Mouse (Mus musculus) embryonic facial prominence, embryonic 11.5 days (tissue): ENCODE results near the gene Celf2. TPM values are rescaled to one million over a fixed set of nuclear protein-coding genes. Genes with fewer than 3 reads are reported as not detected.

Source experiments
- ATAC-seq: fragments of 200-750 bp; cut with Nextera tagmentation; replicated peaks from 2 replicates; pipeline ENCODE4 v1.8.0; 2017; ENCODE audit warnings: low read depth; ENCODE audit not compliant: insufficient number of reproducible peaks, low FRiP score, low TSS enrichment
- DNase-seq: peaks from one replicate; pipeline ENCODE4 v3.0.0-alpha.2; 2015; ENCODE audit warnings: low spot score
- H3K27ac ChIP-seq: fragments of 300-500 bp; sonication (generic); replicated peaks from 2 replicates; pipeline ENCODE4 v1.5.1; 2014; ENCODE audit warnings: mild to moderate bottlenecking, low read depth, low read length, control low read depth
- H3K27me3 ChIP-seq: fragments of 300-500 bp; sonication (generic); 2 replicates; pipeline ENCODE4 v1.6.1; 2014; ENCODE audit warnings: mild to moderate bottlenecking, low read length, moderate library complexity, mixed read lengths; ENCODE audit not compliant: control insufficient read depth, insufficient read depth
- H3K36me3 ChIP-seq: fragments of 300-500 bp; sonication (generic); replicated peaks from 2 replicates; pipeline ENCODE4 v1.6.1; 2014; ENCODE audit warnings: low read depth, mild to moderate bottlenecking, low read length, moderate library complexity, mixed read lengths; ENCODE audit not compliant: control insufficient read depth, insufficient read depth
- H3K4me1 ChIP-seq: fragments of 300-500 bp; sonication (generic); 2 replicates; pipeline ENCODE4 v1.6.1; 2014; ENCODE audit warnings: low read length, mixed read lengths; ENCODE audit not compliant: control insufficient read depth, insufficient read depth
- H3K4me2 ChIP-seq: fragments of 300-500 bp; sonication (generic); 2 replicates; pipeline ENCODE4 v1.6.1; 2014; ENCODE audit warnings: low read depth, mild to moderate bottlenecking, control low read depth, low read length, moderate library complexity
- H3K4me3 ChIP-seq: fragments of 300-500 bp; sonication (generic); 2 replicates; pipeline ENCODE4 v1.5.1; 2014; ENCODE audit warnings: low read depth, low read length, control low read depth
- H3K9ac ChIP-seq: fragments of 300-500 bp; sonication (generic); replicated peaks from 2 replicates; pipeline ENCODE4 v1.6.1; 2014; ENCODE audit warnings: mild to moderate bottlenecking, control low read depth, low read length
- H3K9me3 ChIP-seq: fragments of 300-500 bp; sonication (generic); replicated peaks from 2 replicates; pipeline ENCODE4 v1.6.1; 2016; ENCODE audit warnings: mild to moderate bottlenecking, low read length, inconsistent platforms, mixed read lengths; ENCODE audit not compliant: control insufficient read depth
- WGBS: fragments of 180-500 bp; shearing (Covaris S2); extraction: QIAGEN DNeasy Blood & Tissue Kit; methylation state at CpG from one replicate; pipeline ENCODE4 v1.1.7; 2014; 5-methylcytosine and 5-hydroxymethylcytosine counted together
- polyA plus RNA-seq: library from polyadenylated mRNA; unstranded; fragments of >200 nt; fragmentation: Nextera tagmentation; extraction: Ambion mirVana; gene quantifications from 2 replicates; pipeline ENCODE4 v1.2.1, GENCODE M21; 2014

Gene Celf2
- polyA plus RNA-seq, 1 experiment from 2014 or later = 43.2 TPM

DNA sequence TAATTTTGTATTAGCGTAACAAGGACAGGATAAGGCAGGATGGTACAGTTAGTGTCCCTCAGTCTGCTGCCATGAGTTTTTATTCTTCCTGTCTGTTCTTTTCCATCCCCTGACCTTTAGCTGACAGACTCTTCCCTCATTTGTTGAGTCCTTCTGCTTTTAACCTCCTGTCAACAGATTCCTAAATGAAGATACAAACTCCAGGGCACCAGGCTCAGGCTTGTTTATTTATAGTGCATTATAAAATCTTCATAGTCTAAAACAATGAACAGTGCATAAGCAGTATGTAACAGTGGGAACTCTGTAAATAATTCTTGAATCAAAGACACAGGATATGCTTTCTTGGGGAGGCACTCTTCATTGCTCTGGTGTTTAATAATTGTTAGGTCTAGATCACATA is 131.5 kb downstream of the Celf2 start:
- no peaks in the 10 kb centered on the region for H3K4me1 ChIP-seq
- no peaks in the 10 kb centered on the region for H3K9me3 ChIP-seq
- no peak overlapping the region for H3K27ac ChIP-seq
- H3K36me3 ChIP-seq = no peaks in the 10 kb centered on the region
- DNase-seq (no peak), ATAC-seq (no peak)
- no peaks in the 10 kb centered on the region for H3K27me3 ChIP-seq
- H3K9ac ChIP-seq = no peak overlapping the region
- WGBS = 93% methylated on average over 1 of the region's 1 CpGs
- no peak overlapping the region for H3K4me2 ChIP-seq
- H3K4me3 ChIP-seq = no peak overlapping the region

DNA sequence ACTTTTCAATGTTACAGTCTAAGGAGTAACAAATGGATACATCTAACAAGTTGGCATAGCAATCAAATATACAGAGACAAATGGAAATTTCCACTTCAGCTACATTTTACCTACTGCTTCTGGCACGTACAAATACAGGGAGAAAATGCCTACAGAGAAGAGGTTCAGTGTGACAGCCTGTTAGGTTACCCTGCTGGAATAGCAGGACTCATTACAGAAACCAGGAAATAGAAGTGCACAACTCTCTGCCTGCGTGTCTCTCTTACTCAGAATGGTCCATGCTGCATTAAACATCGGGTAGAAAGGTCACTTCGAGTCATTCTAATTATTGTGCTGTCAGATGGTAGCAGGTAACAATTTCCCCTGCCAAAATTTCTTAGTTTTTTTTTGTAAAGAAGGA is 141.6 kb downstream of the Celf2 start:
- ATAC-seq = no peak
- no peaks in the 10 kb centered on the region for H3K9me3 ChIP-seq
- no peaks in the 10 kb centered on the region for H3K4me1 ChIP-seq
- H3K27me3 ChIP-seq = no peaks in the 10 kb centered on the region
- H3K27ac ChIP-seq = no peak overlapping the region
- 70% methylated on average over 4 of the region's 4 CpGs for WGBS
- no peak overlapping the region for H3K9ac ChIP-seq
- no peak overlapping the region for H3K4me2 ChIP-seq
- H3K4me3 ChIP-seq = no peak overlapping the region
- no peak for DNase-seq
- no peaks in the 10 kb centered on the region for H3K36me3 ChIP-seq

DNA sequence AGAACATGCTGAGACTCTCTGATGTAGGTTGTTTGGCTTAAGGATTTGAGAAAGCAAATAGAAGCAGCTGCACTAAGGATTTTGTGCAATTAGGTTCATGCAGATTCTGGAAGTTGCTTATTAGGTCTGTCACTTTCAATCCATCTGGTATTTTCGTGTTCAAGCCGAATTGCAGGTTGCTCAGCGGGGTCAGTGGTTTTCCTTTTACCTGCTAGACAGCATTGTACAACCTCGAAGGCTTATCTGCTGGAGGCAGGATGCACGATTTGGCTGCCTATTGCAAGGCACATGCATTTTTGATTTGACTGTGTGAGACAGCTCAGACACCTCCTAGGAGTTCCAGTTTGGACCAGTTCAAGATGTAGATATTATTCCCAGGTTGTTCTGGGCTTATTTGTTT is 149.8 kb downstream of the Celf2 start:
- H3K4me1 ChIP-seq = no peaks in the 10 kb centered on the region
- no peak overlapping the region for H3K4me3 ChIP-seq
- no peak overlapping the region for H3K27ac ChIP-seq
- H3K9me3 ChIP-seq = no peaks in the 10 kb centered on the region
- H3K36me3 ChIP-seq = no peaks in the 10 kb centered on the region
- WGBS = 45% methylated on average over 5 of the region's 5 CpGs
- H3K27me3 ChIP-seq = no peaks in the 10 kb centered on the region
- ATAC-seq (no peak), DNase-seq (peak; percentile 45)
- H3K9ac ChIP-seq = no peak overlapping the region
- no peak overlapping the region for H3K4me2 ChIP-seq

DNA sequence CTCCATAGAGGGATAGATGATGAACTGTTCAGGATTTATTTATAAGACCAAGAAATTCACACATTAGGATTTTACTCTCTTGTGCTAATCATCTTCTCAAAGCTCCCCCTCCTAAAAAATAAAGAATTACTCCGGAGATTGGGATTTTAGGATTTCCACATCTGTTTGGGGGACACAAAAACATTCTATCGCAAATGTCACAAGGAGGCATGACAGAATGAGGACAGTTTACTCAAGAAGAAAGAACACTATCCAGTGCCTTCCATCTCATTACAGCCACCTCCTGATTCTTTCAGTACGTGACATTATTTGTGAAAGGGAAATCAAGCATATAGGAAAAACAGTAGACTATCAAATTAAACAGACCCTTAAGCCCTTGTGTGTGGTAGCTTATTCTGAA is 150.5 kb downstream of the Celf2 start:
- H3K27me3 ChIP-seq = no peaks in the 10 kb centered on the region
- DNase-seq = no peak
- H3K9ac ChIP-seq = no peak overlapping the region
- H3K4me3 ChIP-seq = no peak overlapping the region
- WGBS = 73% methylated on average over 3 of the region's 3 CpGs
- no peak overlapping the region for H3K27ac ChIP-seq
- H3K4me2 ChIP-seq = no peak overlapping the region
- H3K36me3 ChIP-seq = no peaks in the 10 kb centered on the region
- no peak for ATAC-seq
- no peaks in the 10 kb centered on the region for H3K9me3 ChIP-seq
- H3K4me1 ChIP-seq = no peaks in the 10 kb centered on the region

DNA sequence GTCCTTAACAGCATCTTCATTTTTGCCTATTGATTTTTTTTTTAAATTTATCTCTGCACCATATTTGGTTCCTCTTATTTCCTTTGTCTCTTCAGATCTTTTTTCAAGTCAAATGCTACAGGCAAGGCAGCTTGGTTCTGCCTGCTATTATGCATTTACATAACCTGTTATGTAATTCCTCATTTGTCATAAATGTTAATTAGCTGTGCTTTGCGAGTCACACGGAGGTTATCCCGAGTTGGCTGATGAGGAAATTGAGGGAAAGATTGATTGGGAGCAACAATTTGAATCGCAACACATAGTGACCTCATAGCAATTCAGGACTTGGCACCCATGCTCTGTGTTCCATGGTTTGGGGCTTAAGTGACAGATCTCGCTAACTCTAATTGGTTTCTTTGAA is 158.1 kb downstream of the Celf2 start:
- 89% methylated on average over 5 of the region's 5 CpGs for WGBS
- no peak overlapping the region for H3K4me3 ChIP-seq
- no peak for ATAC-seq

DNA sequence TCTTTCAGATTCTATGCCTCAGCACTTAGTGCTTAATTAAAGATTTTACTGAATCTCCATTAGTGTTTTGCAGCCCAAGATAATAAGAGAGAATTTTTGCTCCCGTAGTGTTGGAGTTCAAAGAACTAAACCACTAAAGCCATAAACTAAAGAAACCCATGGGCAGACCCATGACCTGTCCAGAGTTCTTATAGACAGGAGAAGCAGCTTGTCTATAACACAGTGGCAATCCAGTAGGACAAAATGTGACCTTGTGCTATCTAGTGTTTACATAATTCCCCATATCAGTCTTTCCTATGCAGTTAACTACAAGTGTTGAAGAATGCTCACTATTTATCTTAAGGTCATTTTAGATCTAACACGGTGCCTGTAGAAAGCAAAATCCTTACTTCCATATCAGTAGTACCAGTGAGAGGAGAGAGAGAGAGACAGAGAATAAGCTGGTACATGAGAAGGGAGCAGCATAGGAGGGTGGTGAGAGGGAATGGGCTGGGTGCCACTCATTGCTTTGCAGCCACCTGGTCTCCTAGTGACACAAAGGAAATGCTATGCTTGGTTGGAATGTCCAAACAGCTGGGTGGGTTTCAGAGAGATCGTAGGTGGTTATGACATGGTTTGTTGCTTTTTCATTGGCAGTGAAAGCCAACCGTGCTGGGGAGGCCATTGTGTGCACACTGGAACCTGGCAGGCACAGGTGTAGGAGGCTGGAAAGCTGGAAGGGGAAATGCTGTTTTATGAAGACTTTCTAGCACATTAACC is 162.5 kb downstream of the Celf2 start:
- no peak overlapping the region for H3K4me3 ChIP-seq
- H3K4me2 ChIP-seq = no peak overlapping the region
- H3K27ac ChIP-seq = no peak overlapping the region
- H3K36me3 ChIP-seq = no peaks in the 10 kb centered on the region
- H3K4me1 ChIP-seq = no peaks in the 10 kb centered on the region
- H3K27me3 ChIP-seq = no peaks in the 10 kb centered on the region
- no peaks in the 10 kb centered on the region for H3K9me3 ChIP-seq
- no peak for DNase-seq
- H3K9ac ChIP-seq = no peak overlapping the region
- ATAC-seq = no peak
- WGBS = 89% methylated on average over 4 of the region's 4 CpGs

More for the DNA sequence above, 158.1 kb downstream of the Celf2 start:
- H3K4me2 ChIP-seq = no peak overlapping the region
- no peak overlapping the region for H3K9ac ChIP-seq
- no peak overlapping the region for H3K27ac ChIP-seq
- no peaks in the 10 kb centered on the region for H3K4me1 ChIP-seq
- no peak for DNase-seq
- no peaks in the 10 kb centered on the region for H3K36me3 ChIP-seq
- no peaks in the 10 kb centered on the region for H3K27me3 ChIP-seq
- no peaks in the 10 kb centered on the region for H3K9me3 ChIP-seq

DNA sequence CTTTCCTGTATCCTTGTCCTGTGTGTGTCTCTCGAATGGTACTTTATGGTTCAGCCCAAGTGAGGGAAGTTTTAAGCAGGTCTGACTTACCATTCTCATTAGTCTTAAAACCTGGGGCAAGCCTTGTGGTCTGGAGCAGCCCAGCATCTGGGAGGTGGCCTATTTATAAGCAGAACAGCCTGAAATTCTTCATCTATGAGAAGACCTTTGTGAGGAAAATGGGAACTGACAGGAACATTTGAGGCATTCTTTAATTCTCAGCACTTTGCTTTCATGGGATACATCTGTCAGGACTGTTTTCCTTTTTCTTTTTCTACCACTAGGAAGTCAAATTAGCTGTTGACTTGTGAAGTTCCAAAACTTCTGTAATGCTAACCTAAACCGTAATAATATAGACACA is 164.4 kb downstream of the Celf2 start:
- ATAC-seq = no peak
- H3K4me3 ChIP-seq = no peak overlapping the region
- H3K9me3 ChIP-seq = no peaks in the 10 kb centered on the region
- H3K36me3 ChIP-seq = no peaks in the 10 kb centered on the region
- 88% methylated on average over 2 of the region's 2 CpGs for WGBS
- no peak overlapping the region for H3K27ac ChIP-seq
- no peak for DNase-seq
- no peak overlapping the region for H3K9ac ChIP-seq
- H3K27me3 ChIP-seq = no peaks in the 10 kb centered on the region
- H3K4me1 ChIP-seq = no peaks in the 10 kb centered on the region
- no peak overlapping the region for H3K4me2 ChIP-seq

DNA sequence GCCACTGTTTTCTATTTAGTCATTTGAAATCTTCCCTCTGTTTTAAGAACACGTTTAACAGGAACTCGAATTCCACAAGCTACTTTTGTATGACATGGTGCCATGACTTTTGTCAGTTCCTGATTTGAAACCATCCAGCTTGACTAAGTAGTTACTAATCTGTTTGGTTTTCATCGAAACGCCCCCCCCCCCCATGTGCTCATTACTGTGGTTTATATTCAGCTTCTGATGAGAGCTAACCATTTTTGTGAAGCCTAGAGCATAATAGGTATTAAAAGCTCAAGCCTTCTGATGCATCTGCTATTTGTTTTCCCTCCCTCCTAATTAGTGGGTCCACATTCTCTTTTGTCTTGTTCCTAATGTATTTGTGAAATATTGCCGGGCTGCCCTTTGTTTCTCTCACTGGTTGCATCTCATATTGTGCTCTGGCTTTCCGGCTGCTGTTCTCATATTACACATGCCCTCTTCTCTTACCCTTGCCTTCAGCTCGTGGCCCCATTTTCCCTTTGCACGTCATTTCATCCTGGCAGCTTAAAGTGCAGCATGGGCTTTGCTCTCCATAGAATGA is 166.4 kb downstream of the Celf2 start:
- Histone ChIP-seq H3K36me3 (no peaks in the 10 kb centered on the region), H3K4me3 (no peak overlapping the region), H3K4me1 (no peaks in the 10 kb centered on the region), H3K4me2 (no peak overlapping the region), H3K9me3 (no peaks in the 10 kb centered on the region), H3K27ac (no peak overlapping the region), H3K27me3 (no peaks in the 10 kb centered on the region), H3K9ac (no peak overlapping the region)
- WGBS = 57% methylated on average over 8 of the region's 8 CpGs
- DNase-seq = no peak
- no peak for ATAC-seq
